Mouse (Mus musculus): ENCODE results near the gene Cd70. TPM values are rescaled to one million over a fixed set of nuclear protein-coding genes. Genes with fewer than 3 reads are reported as not detected.

Gene Cd70
- polyA plus RNA-seq, 1 experiment from 2014 or later = not detected

Other genes with a start within 250 kb of the Cd70 start
- gene Mllt1, start 214.4 kb downstream of the Cd70 start, polyA plus RNA-seq (2016; fragmentation: Nextera tagmentation; extraction: Ambion mirVana) = 93.0 and 97.1 TPM in 2 replicates
- not detected in 2 replicates for gene Acer1, start 167.7 kb downstream of the Cd70 start, polyA plus RNA-seq (2016; fragmentation: Nextera tagmentation; extraction: Ambion mirVana)
- 147 and 151 TPM in 2 replicates for gene Clpp, start 159.5 kb downstream of the Cd70 start, polyA plus RNA-seq (2016; fragmentation: Nextera tagmentation; extraction: Ambion mirVana)
- 37.6 and 39.8 TPM in 2 replicates for gene Alkbh7, start 152.4 kb downstream of the Cd70 start, polyA plus RNA-seq (2016; fragmentation: Nextera tagmentation; extraction: Ambion mirVana)
- not detected in 2 replicates for gene Pspn, start 149.8 kb downstream of the Cd70 start, polyA plus RNA-seq (2016; fragmentation: Nextera tagmentation; extraction: Ambion mirVana)
- gene Gtf2f1, start 138.5 kb downstream of the Cd70 start, polyA plus RNA-seq (2016; fragmentation: Nextera tagmentation; extraction: Ambion mirVana) = 61.5 and 68.2 TPM in 2 replicates
- 0.24 TPM in 1 of 2 replicates, not detected in the other for gene Gm17949, start 138.3 kb downstream of the Cd70 start, polyA plus RNA-seq (2016; fragmentation: Nextera tagmentation; extraction: Ambion mirVana)
- 60.2 and 64.7 TPM in 2 replicates for gene Khsrp, start 118.3 kb downstream of the Cd70 start, polyA plus RNA-seq (2016; fragmentation: Nextera tagmentation; extraction: Ambion mirVana)
- gene Slc25a41, start 108.1 kb downstream of the Cd70 start, polyA plus RNA-seq (2016; fragmentation: Nextera tagmentation; extraction: Ambion mirVana) = 0.17 and 0.23 TPM in 2 replicates
- 1.2 and 2.4 TPM in 2 replicates for gene Crb3, start 90.7 kb downstream of the Cd70 start, polyA plus RNA-seq (2016; fragmentation: Nextera tagmentation; extraction: Ambion mirVana)
- 4.5 and 4.9 TPM in 2 replicates for gene Slc25a23, start 89.9 kb downstream of the Cd70 start, polyA plus RNA-seq (2016; fragmentation: Nextera tagmentation; extraction: Ambion mirVana)
- 0.99 and 1.2 TPM in 2 replicates for gene Dennd1c, start 71.3 kb downstream of the Cd70 start, polyA plus RNA-seq (2016; fragmentation: Nextera tagmentation; extraction: Ambion mirVana)
- gene Tubb4a, start 62.0 kb downstream of the Cd70 start, polyA plus RNA-seq (2016; fragmentation: Nextera tagmentation; extraction: Ambion mirVana) = 12.7 and 14.7 TPM in 2 replicates
- 10.2 and 11.3 TPM in 2 replicates for gene Tnfsf9, start 44.5 kb downstream of the Cd70 start, polyA plus RNA-seq (2016; fragmentation: Nextera tagmentation; extraction: Ambion mirVana)
- gene Tnfsf14, start 44.4 kb upstream of the Cd70 start, polyA plus RNA-seq (2016; fragmentation: Nextera tagmentation; extraction: Ambion mirVana) = 0.18 and 0.33 TPM in 2 replicates
- 0.08 and 1.00 TPM in 2 replicates for gene C3, start 78.4 kb upstream of the Cd70 start, polyA plus RNA-seq (2016; fragmentation: Nextera tagmentation; extraction: Ambion mirVana)
- 30.0 and 31.1 TPM in 2 replicates for gene Gpr108, start 98.7 kb upstream of the Cd70 start, polyA plus RNA-seq (2016; fragmentation: Nextera tagmentation; extraction: Ambion mirVana)
- 30.4 and 36.5 TPM in 2 replicates for gene Trip10, start 99.7 kb upstream of the Cd70 start, polyA plus RNA-seq (2016; fragmentation: Nextera tagmentation; extraction: Ambion mirVana)
- 1.8 and 1.9 TPM in 2 replicates for gene Vav1, start 129.3 kb upstream of the Cd70 start, polyA plus RNA-seq (2016; fragmentation: Nextera tagmentation; extraction: Ambion mirVana)
- gene Adgre1, start 208.9 kb upstream of the Cd70 start, polyA plus RNA-seq (2016; fragmentation: Nextera tagmentation; extraction: Ambion mirVana) = 3.4 and 4.0 TPM in 2 replicates